Mouse (Mus musculus) cerebellum, adult 2 months (tissue): Measurements from ENCODE around the gene Pak6.

Experiments used
- CTCF ChIP-seq: fragments of 200-500 bp; IDR thresholded peaks from 2 replicates; pipeline ENCODE4 v1.5.1; 2011; ENCODE audit warnings: low read depth, mild to moderate bottlenecking, control low read depth, low read length, moderate library complexity, borderline replicate concordance; ENCODE audit not compliant: insufficient read depth
- POLR2A ChIP-seq: fragments of 200-500 bp; IDR thresholded peaks from 2 replicates; pipeline ENCODE4 v1.6.1; 2011; ENCODE audit warnings: low read length, control low read depth, borderline replicate concordance; ENCODE audit not compliant: insufficient read depth

DNA sequence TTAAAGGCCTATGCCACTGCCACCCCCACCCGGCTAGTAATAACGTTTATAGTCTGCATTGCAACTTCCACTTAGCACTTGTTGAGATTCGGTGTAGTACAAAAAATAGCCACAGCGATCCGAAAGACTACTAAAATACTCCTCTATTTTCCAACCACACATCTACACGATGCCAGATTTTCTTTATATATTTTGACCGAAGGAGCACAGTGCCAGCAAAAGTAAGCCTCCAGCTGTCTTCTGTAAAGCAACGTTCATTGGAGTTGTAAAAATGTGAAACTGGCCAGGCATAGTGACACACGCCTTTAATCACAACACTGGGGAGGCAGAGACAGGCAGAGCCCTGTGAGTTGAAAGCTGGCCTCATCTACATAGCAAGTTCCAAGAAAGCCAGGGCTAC is 78.1 kb downstream of the Pak6 start:
- TF ChIP-seq CTCF (no peak), POLR2A (no peak)
